Mouse (Mus musculus) cortical plate, adult 2 months (tissue): ENCODE data around the gene Krt80. TPM values are rescaled to one million over a fixed set of nuclear protein-coding genes. Genes with fewer than 3 reads are reported as not detected.
A peak's percentile ranks its signal among the peaks of the same experiment; 100 is the strongest.

Experiments
- H3K27ac ChIP-seq: fragments of 200-500 bp; 2 replicates; pipeline ENCODE4 v1.5.1; 2012; ENCODE audit warnings: low read length, control low read depth, inconsistent platforms; ENCODE audit not compliant: insufficient read depth
- H3K4me1 ChIP-seq: fragments of 200-500 bp; 2 replicates; pipeline ENCODE4 v1.6.1; 2011; ENCODE audit warnings: low read length; ENCODE audit not compliant: control insufficient read depth, insufficient read depth
- H3K4me3 ChIP-seq: fragments of 200-500 bp; 2 replicates; pipeline ENCODE4 v1.5.1; 2011; ENCODE audit warnings: mild to moderate bottlenecking, low read length, control low read depth; ENCODE audit not compliant: insufficient read depth
- CTCF ChIP-seq: fragments of 200-500 bp; IDR thresholded peaks from 2 replicates; pipeline ENCODE4 v1.5.1; 2011; ENCODE audit warnings: mild to moderate bottlenecking, control low read depth, low read length; ENCODE audit not compliant: insufficient read depth; ENCODE audit errors: extremely low read depth
- POLR2A ChIP-seq: fragments of 200-500 bp; IDR thresholded peaks from 2 replicates; pipeline ENCODE4 v1.6.1; 2011; ENCODE audit warnings: mild to moderate bottlenecking, low read length, control low read depth; ENCODE audit not compliant: insufficient read depth; ENCODE audit errors: extremely low read depth
- polyA plus RNA-seq: library from polyadenylated mRNA; depleted of rRNA; stranded (reverse); fragments of >200 nt; gene quantifications from 2 replicates; pipeline ENCODE4 v1.2.3, GENCODE M21; 2012

The Krt80 gene
- polyA plus RNA-seq, 1 experiment, result 6.2 TPM

DNA sequence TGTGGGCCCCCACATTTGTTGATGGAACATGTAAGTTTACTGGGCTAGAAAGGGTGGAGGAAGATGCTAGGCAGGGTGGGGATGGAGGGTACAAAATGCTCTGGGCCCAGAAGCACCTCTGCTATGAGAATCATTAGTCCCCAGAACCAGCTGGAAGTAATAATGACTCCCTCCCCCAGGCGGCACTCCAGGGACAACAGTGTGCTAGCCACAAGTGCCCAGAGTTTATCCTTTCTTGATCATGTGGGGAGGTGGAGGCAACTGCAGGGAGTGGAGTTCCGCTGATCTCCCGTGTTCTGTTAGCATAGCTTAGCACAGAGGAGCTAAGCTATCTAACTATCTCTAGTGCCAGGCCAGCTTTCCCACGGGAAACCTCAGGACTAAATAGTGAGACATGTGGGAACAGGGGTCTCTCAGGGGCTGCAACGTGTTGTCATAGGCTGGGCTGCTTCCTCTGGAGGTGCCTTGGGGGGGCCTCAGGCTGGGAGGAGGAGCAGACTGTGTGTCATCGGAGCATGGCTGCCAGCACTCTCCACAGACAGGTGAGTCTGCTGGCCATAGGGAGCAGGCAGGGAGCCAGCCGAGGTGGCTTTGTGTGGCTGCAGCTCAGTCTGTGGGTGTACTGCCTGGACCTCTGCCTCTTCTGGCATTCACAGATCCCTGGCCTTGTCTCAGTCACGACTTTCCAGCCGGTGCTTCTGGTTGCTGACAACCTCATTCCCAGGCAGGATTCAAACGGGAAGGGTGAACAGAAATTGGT lies 17.1 kb downstream of the Krt80 start:
- H3K4me3 ChIP-seq, result no peak overlapping the region
- TF ChIP-seq CTCF (no peak), POLR2A (no peak)
- H3K4me1 ChIP-seq, result peaks cover 4% of the 10 kb centered on the region
- no peak overlapping the region for H3K27ac ChIP-seq

DNA sequence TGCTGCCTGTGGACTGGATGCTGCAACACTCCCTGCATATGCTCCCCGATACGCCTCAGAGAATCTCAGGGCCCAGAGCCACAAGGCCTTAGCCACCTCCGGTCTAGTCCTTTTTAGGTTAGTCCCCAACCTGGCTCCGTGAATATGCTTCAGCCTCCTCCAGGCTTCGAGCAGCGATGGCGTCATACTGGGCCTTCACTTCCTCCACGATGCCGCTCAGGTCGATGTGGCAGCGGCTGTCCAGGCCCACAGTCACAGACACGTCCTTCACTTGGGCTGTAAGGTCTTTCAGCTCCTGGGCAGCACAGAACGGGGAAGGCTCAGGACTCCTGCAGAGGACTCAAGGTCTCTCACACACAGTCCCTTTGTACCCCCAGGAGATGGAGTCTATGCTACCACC lies 17.9 kb downstream of the Krt80 start:
- no peak overlapping the region for H3K4me3 ChIP-seq
- H3K4me1 ChIP-seq, result peaks cover 4% of the 10 kb centered on the region
- no peak for TF ChIP-seq POLR2A
- TF ChIP-seq CTCF, result no peak
- no peak overlapping the region for H3K27ac ChIP-seq

- Histone ChIP-seq H3K4me3 (no peak overlapping the region), H3K27ac (peak overlapping the region; percentile 36; the same call in 1 of the 2 replicates), H3K4me1 (peaks cover 8% of the 10 kb centered on the region)
- TF ChIP-seq CTCF (peak; percentile 68), POLR2A (no peak)
These were observed 28.0 kb downstream of the Krt80 start for GRCm38 (mm10) chr15:101341797-101342515.

- peaks cover 8% of the 10 kb centered on the region for H3K4me1 ChIP-seq
- H3K4me3 ChIP-seq, result no peak overlapping the region
- H3K27ac ChIP-seq, result no peak overlapping the region
- TF ChIP-seq POLR2A (no peak), CTCF (peak; percentile 96)
These were observed 30.4 kb downstream of the Krt80 start for GRCm38 (mm10) chr15:101339537-101339936.

- no peak overlapping the region for H3K4me3 ChIP-seq
- H3K4me1 ChIP-seq, result peaks cover 8% of the 10 kb centered on the region
- TF ChIP-seq CTCF, result no peak
- H3K27ac ChIP-seq, result no peak overlapping the region
These were observed 31.6 kb downstream of the Krt80 start for GRCm38 (mm10) chr15:101338359-101338758.

DNA sequence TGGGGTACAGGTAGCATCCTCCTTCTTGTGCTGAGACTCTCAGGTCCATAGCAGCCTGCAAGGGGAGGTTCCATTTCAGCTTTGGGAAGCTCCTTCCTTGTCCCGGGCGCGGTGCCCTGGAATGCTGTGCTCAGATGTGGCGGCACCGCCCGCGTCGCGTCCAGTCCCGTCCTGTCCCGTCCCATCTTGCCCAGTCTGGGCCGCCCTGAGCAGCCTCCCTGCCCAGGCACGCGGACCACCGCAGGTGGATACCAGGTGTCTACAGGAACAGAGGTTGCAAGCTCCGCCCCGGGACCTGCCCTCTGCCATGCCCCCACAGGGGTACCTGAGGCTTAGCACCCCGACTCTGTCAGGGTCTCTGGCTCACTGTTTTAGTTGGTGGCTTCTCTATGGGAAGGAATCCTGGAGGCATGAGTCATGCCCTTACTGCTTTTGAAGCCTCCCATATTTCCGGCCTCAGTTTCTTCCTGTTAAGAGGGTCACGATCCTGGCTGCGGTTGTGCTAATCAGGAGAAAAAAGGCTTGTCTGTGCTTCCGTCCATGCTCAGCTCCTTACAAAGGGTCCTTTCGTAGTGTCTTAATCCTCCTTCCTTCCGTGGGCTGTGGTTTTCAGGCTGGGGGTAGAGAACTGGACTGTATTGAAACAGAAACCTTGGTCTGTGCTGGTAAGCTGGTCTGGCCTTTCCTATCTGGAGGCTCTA lies 33.3 kb downstream of the Krt80 start:
- no peak overlapping the region for H3K27ac ChIP-seq
- no peak overlapping the region for H3K4me3 ChIP-seq
- H3K4me1 ChIP-seq, result peaks cover 2% of the 10 kb centered on the region; the same call in 1 of the 2 replicates
- TF ChIP-seq CTCF, result no peak
- TF ChIP-seq POLR2A, result no peak

- no peaks in the 10 kb centered on the region for H3K4me1 ChIP-seq
- H3K27ac ChIP-seq, result no peak overlapping the region
- H3K4me3 ChIP-seq, result no peak overlapping the region
- no peak for TF ChIP-seq POLR2A
- no peak for TF ChIP-seq CTCF
These were observed 36.3 kb downstream of the Krt80 start for GRCm38 (mm10) chr15:101333648-101334047.

GRCm38 (mm10) chr15:101333165-101333564 lies 36.8 kb downstream of the Krt80 start:
- H3K4me1 ChIP-seq, result no peaks in the 10 kb centered on the region
- no peak overlapping the region for H3K4me3 ChIP-seq
- TF ChIP-seq POLR2A (no peak), CTCF (no peak)
- H3K27ac ChIP-seq, result no peak overlapping the region

DNA sequence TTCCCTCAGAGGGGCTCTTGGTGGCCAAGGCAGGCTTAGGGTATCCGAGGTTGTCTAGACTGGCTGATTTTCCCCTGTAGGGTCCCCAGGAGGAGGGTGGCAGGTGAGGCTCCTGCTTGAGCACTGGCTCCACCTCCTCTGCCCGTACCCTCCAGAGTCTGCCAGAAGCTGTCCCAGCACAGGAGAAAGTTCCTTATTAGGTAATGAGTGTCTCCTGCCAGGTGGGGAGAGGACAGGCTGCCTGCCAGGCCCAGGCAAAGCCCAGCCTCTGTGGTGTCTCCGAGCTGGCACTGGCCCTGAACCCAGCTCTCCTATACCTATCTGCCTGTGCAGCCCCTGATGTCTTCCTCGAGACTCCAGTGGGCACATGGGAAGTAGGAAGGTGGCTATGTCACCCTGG lies 37.6 kb downstream of the Krt80 start:
- Histone ChIP-seq H3K27ac (no peak overlapping the region), H3K4me3 (no peak overlapping the region), H3K4me1 (no peaks in the 10 kb centered on the region)
- TF ChIP-seq CTCF (no peak), POLR2A (no peak)
